Mouse (Mus musculus) E14TG2a.4 (cell line): Measurements from ENCODE around the gene Bphl.
"Not testable (repeated sequence)": the region's sequence is repeated elsewhere in the genome, so short reads cannot be mapped to it uniquely, and the experiment has no call there.

ENCODE experiments used
- H3K27me3 ChIP-seq: 2 replicates; pipeline ENCODE4 v1.6.1; 2014; ENCODE audit warnings: low read length, control low read depth; ENCODE audit not compliant: insufficient read depth
- H3K36me3 ChIP-seq: 2 replicates; pipeline ENCODE4 v1.6.1; 2014; ENCODE audit warnings: low read length, control low read depth; ENCODE audit not compliant: insufficient read depth
- H3K4me1 ChIP-seq: replicated peaks from 2 replicates; pipeline ENCODE4 v1.6.1; 2014; ENCODE audit warnings: low read depth, low read length, control low read depth
- H3K4me3 ChIP-seq: replicated peaks from 2 replicates; pipeline ENCODE4 v1.5.1; 2014; ENCODE audit warnings: mild to moderate bottlenecking, low read length
- H3K9me3 ChIP-seq: 2 replicates; pipeline ENCODE4 v1.6.1; 2014; ENCODE audit warnings: low read length, control low read depth
- CTCF ChIP-seq: conservative IDR thresholded peaks from 2 replicates; pipeline ENCODE4 v1.5.1; 2014; ENCODE audit warnings: low read length
- NANOG ChIP-seq: IDR thresholded peaks from 2 replicates; pipeline ENCODE4 v1.6.1; 2014; ENCODE audit warnings: borderline replicate concordance, low read length, mixed read lengths
- POU5F1 ChIP-seq: IDR thresholded peaks from 2 replicates; pipeline ENCODE4 v1.6.1; 2014; ENCODE audit warnings: low read length, borderline replicate concordance

Gene Bphl

GRCm38 (mm10) chr13:34057252-34057651 lies 19.9 kb downstream of the Bphl start:
- Histone ChIP-seq H3K27me3 (no peaks in the 10 kb centered on the region), H3K4me1 (peaks cover 27% of the 10 kb centered on the region), H3K36me3 (peaks cover 14% of the 10 kb centered on the region), H3K9me3 (peaks cover 6% of the 10 kb centered on the region), H3K4me3 (no peak overlapping the region)
- TF ChIP-seq CTCF (no peak), NANOG (no peak), POU5F1 (no peak)

- peaks cover 20% of the 10 kb centered on the region for H3K4me1 ChIP-seq
- H3K9me3 ChIP-seq, result peaks cover 6% of the 10 kb centered on the region
- peaks cover 5% of the 10 kb centered on the region for H3K36me3 ChIP-seq
- no peaks in the 10 kb centered on the region for H3K27me3 ChIP-seq
- TF ChIP-seq POU5F1 (no peak), NANOG (no peak), CTCF (no peak)
- H3K4me3 ChIP-seq, result no peak overlapping the region
Measured at GRCm38 (mm10) chr13:34060061-34060460, 22.7 kb downstream of the Bphl start.

GRCm38 (mm10) chr13:34062466-34062865 lies 25.1 kb downstream of the Bphl start:
- no peaks in the 10 kb centered on the region for H3K9me3 ChIP-seq
- no peaks in the 10 kb centered on the region for H3K27me3 ChIP-seq
- 0 out of 2 replicates have a peak overlapping the region, but pooled peaks have one; percentile 1 for H3K4me3 ChIP-seq
- TF ChIP-seq POU5F1 (no peak), NANOG (no peak), CTCF (no peak)
- no peaks in the 10 kb centered on the region for H3K36me3 ChIP-seq
- peaks cover 20% of the 10 kb centered on the region for H3K4me1 ChIP-seq

- H3K27me3 ChIP-seq, result no peaks in the 10 kb centered on the region
- H3K4me3 ChIP-seq, result no peak overlapping the region
- no peaks in the 10 kb centered on the region for H3K9me3 ChIP-seq
- peaks cover 22% of the 10 kb centered on the region for H3K4me1 ChIP-seq
- TF ChIP-seq NANOG (no peak), POU5F1 (no peak), CTCF (no peak)
- no peaks in the 10 kb centered on the region; the same call in 1 of the 2 replicates for H3K36me3 ChIP-seq
Measured at GRCm38 (mm10) chr13:34066351-34066750, 29.0 kb downstream of the Bphl start.

GRCm38 (mm10) chr13:34070296-34070695 lies 32.9 kb downstream of the Bphl start:
- H3K9me3 ChIP-seq, result no peaks in the 10 kb centered on the region
- H3K27me3 ChIP-seq, result no peaks in the 10 kb centered on the region
- no peak overlapping the region for H3K4me3 ChIP-seq
- H3K4me1 ChIP-seq, result peaks cover 16% of the 10 kb centered on the region
- TF ChIP-seq CTCF (no peak; the same call in 1 of the 2 replicates), POU5F1 (no peak), NANOG (no peak)
- H3K36me3 ChIP-seq, result peaks cover 11% of the 10 kb centered on the region

GRCm38 (mm10) chr13:34071836-34072235 lies 34.4 kb downstream of the Bphl start:
- H3K4me3 ChIP-seq, result no peak overlapping the region
- H3K36me3 ChIP-seq, result peaks cover 19% of the 10 kb centered on the region
- H3K4me1 ChIP-seq, result peaks cover 22% of the 10 kb centered on the region
- no peaks in the 10 kb centered on the region for H3K9me3 ChIP-seq
- no peaks in the 10 kb centered on the region for H3K27me3 ChIP-seq
- TF ChIP-seq NANOG (no peak), CTCF (no peak), POU5F1 (no peak)

GRCm38 (mm10) chr13:34072847-34073246 lies 35.5 kb downstream of the Bphl start:
- H3K4me1 ChIP-seq, result peaks cover 31% of the 10 kb centered on the region
- no peaks in the 10 kb centered on the region for H3K27me3 ChIP-seq
- H3K4me3 ChIP-seq, result no peak overlapping the region
- TF ChIP-seq NANOG (no peak), POU5F1 (no peak), CTCF (no peak)
- H3K36me3 ChIP-seq, result peaks cover 19% of the 10 kb centered on the region
- no peaks in the 10 kb centered on the region for H3K9me3 ChIP-seq

GRCm38 (mm10) chr13:34074441-34074840 lies 37.0 kb downstream of the Bphl start:
- not testable (repeated sequence) for H3K9me3 ChIP-seq, H3K4me3 ChIP-seq, H3K27me3 ChIP-seq
- Histone ChIP-seq H3K4me1 (peaks cover 34% of the 10 kb centered on the region), H3K36me3 (peaks cover 19% of the 10 kb centered on the region)

- H3K4me1 ChIP-seq, result peaks cover 24% of the 10 kb centered on the region
- not testable (repeated sequence) for H3K9me3 ChIP-seq, H3K4me3 ChIP-seq
Measured at GRCm38 (mm10) chr13:34075893-34076292, 38.5 kb downstream of the Bphl start.

More at GRCm38 (mm10) chr13:34075893-34076292, 38.5 kb downstream of the Bphl start:
- H3K36me3 ChIP-seq, result peaks cover 19% of the 10 kb centered on the region
- not testable (repeated sequence) for H3K27me3 ChIP-seq
